Mouse (Mus musculus) heart, adult 9 months (tissue): ENCODE data around the gene Hk1.

ENCODE experiments used
- DNase-seq, 2 experiments: peaks; one replicate each; pipeline ENCODE4 v3.0.0; 2022; ENCODE audit warnings: low spot score in 2 of 2

Hk1 gene

DNA sequence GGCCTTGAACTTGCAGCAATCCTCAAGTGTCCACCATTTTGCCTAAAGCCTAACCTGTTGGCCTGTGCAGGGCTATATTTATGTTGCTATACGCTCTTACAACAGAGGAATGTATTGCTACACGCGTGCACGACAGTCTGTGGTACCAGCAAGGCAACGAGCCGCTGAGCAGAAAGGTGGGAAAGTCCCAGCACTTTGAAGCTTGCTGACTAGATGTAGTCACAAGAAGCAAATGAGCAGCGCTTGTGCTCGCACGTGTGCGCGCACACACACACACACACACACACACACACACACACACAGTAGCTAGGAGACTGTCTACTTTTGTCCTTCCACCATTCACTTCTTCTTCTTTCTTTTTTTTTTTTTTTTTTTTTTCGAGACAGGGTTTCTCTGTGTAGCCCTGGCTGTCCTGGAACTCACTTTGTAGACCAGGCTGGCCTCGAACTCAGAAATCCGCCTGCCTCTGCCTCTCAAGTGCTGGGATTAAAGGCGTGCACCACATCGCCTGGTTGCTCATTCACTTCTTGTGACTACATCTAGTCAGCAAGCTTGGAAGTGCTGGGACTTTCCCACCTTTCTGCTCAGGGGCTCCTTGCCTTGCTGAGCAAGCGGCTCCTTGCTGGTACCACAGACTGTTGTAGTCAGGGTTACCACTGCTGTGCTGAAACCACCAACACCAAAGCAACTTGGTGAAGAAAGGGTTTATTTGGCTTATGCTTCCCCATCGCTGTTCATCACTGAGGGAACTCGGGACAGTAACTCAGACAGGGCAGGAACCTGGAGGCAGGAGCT, 102.0 kb downstream of the Hk1 start:
- DNase-seq, result no peak

DNA sequence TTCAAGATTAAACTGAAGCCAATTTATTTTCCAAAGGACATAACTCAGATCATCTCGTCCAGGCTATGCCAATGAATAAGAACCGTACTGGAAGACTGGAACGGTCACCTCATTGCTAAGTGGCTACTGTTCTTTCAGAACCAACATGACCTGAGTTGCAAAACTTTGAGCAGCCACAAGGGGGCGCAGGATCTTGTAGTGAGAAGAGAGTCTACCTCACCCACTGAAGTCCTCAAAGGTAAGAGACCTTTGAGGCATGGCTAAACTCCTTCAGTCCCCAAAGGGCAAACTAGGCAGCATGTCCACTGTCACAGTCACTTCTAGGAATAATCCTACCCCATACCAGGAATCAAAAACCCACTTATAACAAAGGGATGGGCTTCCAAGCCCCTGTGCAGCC, 104.5 kb downstream of the Hk1 start:
- DNase-seq, result peak; percentile 38 to 76

DNA sequence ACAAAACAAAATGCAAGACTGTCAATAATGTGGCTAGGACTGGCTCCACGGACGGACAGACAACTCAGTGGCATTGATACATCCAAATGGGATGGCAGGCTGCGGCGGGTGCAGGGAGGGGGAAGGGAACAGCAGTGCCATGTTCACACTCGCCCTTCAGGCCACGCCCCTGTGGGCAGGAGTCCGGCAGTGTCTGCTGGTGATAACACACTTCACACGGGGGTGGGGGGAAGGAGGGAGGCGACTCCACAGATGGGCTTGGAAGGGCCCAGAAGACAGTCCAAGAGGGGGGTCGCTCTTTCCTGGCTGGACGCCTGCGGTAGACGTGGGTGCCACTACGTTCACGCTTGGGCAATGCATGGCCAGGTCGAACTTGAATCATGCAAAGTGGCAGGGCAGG, 110.4 kb downstream of the Hk1 start:
- no peak for DNase-seq

DNA sequence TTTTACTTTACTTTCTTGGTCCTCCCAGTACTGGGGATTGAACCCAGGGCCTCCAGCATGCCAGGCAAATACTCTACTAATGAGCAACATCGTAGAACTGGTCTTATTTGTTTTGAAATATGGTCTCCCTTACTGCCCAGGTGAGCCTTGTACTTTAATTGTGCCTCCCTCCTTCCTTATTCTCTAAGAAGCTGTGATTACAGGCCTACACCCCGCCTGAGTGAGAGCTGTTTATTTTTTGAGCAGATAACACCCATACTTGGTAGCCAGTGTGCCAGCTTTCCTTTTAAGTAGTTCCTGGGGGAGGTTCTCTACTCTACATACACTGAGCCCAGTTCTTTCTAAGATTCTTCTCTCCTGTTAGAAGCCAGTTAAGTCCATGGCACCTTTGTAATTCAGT, 115.4 kb downstream of the Hk1 start:
- DNase-seq, result no peak

DNA sequence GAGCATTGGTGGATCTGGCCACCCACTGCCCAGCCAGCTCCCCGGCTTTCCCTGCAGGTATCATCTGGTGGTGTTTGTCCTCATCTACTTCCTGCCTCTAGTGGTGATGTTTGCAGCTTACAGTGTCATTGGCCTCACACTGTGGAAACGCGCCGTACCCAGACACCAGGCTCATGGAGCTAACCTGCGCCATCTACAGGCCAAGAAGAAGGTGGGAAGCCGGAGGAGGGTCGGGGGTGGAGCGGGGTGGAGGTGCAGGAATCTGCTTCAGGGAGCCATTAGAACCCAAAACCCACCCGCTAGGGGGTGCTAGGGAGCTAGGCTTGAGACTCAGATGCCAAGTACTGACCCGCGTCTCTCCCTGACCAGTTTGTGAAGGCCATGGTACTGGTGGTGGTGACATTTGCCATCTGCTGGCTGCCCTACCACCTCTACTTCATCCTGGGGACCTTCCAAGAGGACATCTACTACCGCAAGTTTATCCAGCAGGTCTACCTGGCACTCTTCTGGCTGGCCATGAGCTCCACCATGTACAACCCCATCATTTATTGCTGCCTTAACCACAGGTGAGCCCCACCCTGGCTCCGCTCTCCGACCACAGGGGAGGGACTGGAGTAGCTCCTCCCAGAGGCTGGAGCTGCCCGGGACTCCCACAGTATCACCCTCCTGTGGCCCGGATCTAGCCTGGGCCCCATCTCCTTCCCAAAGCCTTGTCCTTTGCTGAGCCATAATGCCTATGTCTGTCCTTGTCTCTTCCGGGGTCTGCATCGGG, 118.4 kb downstream of the Hk1 start:
- peak; percentile 19 to 20 for DNase-seq

DNA sequence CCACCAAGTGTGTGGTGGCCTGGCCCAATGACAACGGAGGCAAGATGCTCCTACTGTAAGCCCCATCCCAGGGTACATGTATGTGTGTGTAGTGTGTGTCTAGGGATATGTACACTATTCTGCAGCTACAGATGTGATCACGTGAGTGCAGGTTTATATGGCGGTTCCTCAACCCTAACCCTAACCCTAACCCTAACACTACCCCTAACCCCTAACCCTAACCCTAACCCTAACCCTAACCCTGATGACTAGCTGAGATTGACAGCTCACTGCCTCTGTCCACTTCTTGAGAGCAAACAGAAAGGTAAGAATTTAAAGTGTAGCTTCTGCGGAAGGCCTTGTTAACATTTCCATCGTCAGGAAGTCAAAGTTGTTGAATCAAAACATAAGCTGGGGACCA, 121.4 kb downstream of the Hk1 start:
- no peak for DNase-seq

DNA sequence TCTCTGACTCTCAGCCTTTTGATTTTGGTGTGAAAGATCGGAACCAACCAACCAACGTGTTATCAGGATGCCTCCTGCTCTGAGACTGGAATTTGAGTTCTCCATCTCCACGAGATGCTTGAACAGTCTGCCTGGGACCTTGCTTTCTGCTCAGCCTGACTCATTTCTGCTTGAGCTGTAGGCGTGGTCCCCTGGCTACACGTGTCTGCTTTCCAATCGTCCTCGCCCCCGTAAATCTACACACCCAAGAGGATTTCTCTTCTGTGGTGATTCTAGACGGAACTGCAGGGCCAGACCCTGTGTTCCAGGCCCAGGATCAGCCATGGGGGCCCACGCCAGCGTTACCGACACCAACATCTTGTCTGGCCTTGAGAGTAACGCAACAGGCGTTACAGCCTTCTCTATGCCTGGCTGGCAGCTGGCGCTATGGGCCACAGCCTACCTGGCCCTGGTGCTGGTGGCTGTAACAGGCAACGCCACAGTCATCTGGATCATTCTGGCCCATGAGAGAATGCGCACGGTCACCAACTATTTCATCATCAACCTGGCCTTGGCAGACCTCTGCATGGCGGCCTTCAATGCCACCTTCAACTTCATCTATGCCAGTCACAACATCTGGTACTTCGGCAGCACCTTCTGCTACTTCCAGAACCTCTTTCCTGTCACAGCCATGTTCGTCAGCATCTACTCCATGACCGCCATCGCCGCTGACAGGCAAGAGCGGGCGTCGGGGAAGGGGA, 127.0 kb downstream of the Hk1 start:
- no peak for DNase-seq

DNA sequence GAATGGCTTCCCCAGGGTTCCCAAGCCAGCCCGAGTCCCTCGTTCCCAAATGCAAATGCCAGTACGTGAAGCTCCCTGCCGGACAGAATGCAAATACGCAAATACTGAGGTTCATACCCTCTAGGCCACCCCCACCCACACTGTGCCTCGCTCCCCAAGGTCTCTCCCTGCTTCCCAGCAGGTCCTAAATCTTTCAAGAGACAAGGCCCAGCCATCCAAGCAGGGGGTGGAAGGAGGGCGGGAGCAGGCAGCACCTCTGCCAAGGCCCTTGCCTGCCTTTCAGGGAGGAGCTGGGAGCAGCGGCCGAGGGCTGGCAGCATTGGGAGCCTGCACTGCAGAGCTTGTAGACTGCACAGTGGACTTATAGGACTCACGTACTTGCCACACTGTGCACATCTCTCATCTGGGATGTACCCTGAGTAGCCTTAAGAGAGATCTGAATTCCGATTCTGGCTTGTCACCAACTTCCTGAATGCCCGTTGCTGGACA, 127.7 kb downstream of the Hk1 start, which contains the start of gene Tacr2:
Gene Tacr2, plus strand, starts transcription at position 439 of the 489 bp plus-strand sequence.
- no peak for DNase-seq

DNA sequence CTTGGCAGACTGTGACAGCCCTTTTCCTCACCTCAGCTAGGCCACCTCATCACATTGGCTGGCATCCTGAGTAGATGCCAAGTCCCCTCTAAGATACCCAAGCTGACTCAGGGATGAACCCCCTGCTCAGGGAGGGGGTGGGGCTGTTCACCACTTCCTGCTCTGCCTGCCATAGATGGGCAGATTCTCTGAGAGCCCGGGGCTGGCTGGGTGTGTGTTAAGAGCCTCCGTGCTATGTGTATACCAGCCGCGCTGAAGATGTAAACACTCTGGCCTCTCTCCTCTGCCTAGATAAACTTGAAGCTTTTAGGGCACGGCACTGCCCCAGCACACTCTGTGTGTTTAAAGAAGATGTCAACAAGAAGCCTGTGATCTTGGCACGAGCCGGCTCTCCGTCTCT, 131.9 kb downstream of the Hk1 start:
- DNase-seq, result no peak

DNA sequence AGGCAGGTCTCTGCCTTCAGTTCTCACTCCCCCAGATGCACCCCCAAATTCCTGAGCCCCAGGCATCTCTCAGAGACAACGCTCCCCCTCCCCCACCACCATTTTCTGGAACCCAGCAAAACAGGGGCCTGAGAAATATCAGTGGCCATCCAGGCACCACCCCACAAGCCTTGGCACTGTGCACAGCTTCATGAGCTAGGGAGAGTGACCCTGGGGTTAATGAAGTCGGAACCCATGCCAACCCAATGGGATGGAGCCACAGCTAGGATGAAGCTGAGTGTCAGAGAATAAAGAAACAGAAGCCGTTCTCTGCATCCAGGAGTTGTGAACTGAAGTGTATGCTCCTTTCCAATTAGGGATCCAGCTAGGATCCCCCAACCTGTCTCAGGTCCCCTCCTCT, 132.6 kb downstream of the Hk1 start:
- no peak for DNase-seq

DNA sequence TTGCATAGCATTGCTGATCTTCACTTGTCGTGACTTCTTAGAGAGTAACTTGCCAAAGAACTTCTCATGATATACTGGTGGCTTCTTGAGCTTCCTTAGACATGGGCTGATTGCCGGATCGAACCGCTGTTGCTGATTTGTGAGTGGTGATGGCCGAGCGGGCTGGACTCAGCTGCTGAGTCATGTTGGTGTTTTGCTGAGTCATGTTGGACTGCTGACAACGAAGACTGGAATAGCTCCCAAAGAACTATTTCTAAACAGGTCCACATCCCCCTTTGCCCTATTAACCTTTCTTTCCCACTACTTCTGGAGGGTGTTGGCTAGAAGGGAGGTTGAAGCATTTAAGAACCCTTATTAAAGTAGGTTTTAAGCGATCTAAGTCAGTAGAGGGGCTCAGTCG, 135.6 kb downstream of the Hk1 start:
- no peak for DNase-seq

DNA sequence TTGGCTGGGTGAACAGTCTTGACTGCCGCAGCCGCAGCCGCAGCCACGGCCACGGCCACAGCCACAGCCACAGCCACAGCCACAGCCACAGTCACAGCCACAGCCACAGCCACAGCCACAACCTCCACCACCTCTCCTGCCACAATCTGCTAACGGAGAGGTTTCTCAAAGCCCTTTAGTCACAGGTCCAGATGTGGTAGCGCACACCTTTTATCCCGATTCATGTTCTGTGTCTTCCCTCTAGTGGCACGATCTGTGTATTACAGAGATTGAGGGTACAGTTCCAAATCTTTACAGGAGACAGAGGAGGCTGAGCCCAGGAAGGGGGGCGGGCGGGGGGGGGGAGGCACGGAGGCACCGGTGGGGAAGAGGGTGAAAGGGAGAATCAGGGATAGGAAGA, 136.8 kb downstream of the Hk1 start:
- peak in 1 of 2 experiments; percentile 41 for DNase-seq

DNA sequence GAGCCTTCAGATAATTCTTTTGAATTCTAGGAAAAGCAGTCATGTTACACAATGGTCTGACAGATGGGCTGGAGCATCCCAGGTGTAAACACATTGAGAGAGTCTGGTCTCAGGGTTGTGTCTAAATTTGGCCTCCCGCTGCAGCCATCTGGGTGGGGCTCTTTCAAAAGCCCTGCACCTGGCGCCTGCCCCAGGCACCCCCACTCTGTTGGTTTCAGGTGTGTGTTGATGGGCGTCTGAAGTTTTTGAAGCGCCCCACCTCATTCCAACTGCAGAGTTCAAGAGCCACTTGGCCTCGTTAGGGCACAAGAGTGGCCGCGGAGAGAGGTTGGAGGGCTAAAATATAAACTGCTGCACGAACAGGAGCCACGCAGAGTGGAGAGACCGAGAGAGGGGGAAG, 137.3 kb downstream of the Hk1 start:
- DNase-seq, result no peak

DNA sequence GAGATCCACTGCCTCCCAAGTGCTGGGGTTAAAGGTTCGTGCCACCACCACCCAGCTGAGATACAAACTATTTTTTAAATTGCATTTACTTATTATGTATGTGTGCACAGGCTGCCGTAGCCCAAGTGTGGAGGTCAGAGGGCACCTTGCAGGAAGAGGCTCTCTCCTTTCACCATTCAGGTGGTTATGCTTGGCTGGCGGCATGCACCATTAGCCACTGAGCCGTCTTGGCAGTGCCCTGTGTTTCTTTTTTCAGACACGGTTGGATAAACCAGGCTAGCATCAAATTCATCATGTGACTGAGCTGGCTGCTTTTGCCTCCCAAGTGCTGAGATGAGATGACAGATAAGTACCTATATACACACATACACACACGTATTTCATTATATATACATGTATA, 140.4 kb downstream of the Hk1 start:
- peak in 1 of 2 experiments; percentile 38 for DNase-seq

DNA sequence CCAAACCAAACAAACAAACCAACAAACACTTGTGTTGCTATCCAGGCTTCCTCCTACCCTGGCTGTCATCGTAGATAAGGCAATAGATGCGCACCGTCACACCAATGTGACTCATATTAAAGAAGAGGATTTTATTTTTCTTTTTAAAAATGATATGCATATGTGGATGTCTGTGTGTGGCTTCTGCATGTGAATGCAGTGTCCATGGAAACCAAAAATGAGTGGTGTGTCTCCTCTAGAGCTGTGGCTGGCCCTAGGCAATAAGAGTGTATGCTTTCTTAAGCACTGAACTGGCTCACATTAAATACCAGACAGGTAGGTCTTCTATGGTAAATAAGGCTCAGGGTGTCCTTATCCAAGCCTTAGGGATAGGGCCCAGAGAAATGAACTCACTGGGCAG, 141.0 kb downstream of the Hk1 start:
- DNase-seq, result no peak

DNA sequence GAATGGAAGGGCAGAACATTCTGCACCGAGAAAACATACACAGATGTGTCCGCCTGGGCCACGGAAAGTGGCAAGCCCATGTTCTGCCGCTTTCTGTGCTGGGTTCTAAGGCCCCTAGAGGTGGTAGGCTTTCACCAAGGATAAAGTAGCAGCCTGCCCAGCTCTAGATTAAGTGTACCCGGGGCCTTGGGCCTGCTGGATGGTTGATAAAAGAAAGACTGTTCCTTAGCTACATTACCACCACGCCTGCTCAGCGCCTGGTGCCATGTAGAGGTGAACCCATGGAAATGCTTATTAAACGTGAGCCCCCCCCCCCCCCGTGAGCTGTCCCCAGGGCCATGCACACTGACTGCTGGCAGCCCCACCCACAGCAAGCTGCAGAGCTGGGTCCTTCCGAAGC, 142.5 kb downstream of the Hk1 start:
- no peak for DNase-seq

DNA sequence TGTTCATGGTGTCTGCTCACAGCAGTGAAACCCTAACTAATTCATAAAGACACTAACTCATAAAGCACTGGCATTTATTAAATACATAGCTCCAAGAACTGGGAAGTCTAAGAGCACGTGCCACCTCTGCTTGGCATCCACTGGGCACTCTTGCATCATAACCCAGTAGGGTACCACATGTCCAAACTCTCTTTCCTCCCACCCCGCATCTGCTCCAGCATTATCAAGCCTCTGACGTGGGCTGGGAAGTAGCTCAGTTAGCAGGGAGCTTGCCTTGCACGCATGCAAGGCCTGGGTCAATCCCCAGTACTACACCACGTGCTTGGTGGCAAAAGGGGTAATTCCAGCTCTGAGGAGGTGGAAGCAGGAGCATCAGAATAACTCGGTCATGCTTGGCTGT, 143.5 kb downstream of the Hk1 start:
- DNase-seq, result no peak

DNA sequence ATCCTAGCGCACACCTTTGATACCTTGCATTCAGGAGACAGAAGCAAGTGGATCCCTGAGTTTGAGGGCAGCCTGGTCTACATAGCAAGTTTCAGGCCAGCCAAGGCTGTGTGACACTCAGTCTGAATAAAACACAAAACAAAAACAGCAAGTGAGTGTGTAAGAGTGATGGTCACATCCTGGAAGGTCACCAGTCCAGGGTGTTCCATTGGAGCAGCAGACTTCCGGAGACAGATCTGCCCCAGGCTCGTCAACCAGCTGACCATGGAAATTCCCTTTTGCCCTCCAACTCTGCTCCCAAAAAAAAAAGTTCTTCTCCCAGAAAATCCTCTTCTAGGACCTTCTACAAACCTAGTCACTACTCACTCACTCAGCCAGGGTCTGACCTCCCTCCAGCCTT, 147.9 kb downstream of the Hk1 start:
- DNase-seq, result peak in 1 of 2 experiments; percentile 39

DNA sequence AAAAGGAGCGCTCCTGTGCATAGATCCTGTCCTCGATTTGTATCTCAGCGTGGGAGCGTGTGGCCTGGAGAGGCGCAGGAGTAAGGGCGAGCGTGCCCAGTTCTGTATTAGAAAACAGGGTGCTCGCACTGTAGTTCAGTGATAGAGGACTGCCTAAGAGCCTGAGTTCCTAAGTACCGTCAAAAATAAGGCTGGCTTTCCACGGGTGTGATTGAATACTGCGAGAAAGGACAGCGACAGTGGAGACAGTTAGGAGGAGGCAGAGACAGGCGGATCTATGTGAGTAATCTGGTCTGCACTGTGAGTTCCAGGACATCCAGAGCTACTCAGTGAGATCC, 148.3 kb downstream of the Hk1 start:
- DNase-seq, result no peak

DNA sequence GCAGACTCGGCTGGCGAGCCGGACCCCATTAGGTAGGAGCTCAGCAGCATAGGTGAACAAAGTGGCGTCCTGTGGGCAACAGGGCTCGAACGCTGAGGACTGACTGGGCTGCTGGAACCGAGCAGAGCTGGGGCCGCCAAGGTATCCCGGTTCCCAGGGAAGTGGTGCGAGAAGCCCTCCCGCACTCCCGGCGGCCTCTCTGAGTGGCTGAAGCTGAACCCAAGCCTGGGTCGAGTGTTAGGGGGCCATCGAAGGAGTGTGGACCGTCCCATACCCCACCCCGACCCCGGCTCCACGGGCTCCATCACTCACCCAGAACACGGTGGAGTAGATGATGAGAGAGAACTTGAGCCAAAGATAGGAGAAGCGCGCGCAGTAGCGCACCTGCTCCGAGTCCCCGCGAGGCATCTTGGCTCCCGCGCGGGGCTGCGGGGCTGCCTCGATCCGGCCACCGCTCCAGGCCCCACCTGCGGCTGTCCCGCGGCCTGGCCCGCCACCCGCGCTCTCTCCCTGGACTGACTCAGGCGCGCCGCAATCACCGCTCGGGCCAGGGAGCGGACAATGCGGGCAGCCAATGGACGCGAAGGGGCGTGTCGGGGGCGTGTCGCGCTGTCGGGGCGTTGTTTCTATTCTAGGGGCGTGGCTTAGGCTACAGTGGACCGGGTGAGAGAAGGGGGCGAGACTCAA, 148.9 kb downstream of the Hk1 start, which contains the start of gene Tspan15:
Gene Tspan15, minus strand, starts transcription at position 544 of the 687 bp plus-strand sequence.
- DNase-seq, result peak; percentile 90 to 92

DNA sequence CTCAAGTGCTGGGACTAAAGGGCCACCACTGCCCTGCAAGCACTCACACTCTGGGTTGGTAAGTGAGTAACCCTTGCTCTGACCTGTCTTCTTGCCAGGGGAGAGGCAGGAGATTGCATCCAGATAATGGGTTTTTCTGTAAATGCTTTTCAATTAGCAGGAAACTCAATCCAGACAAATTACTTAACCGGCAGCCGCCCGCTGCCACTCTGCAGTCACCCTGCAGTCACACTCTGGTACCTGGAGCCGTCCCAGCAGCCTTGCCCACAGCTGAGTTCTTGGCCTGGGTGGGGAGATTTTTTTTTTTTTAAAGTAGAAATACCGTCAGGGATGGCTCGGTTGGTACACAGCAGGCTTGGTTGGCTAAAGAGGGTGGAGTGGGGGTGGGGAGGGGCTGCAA, 151.6 kb downstream of the Hk1 start:
- DNase-seq, result no peak

DNA sequence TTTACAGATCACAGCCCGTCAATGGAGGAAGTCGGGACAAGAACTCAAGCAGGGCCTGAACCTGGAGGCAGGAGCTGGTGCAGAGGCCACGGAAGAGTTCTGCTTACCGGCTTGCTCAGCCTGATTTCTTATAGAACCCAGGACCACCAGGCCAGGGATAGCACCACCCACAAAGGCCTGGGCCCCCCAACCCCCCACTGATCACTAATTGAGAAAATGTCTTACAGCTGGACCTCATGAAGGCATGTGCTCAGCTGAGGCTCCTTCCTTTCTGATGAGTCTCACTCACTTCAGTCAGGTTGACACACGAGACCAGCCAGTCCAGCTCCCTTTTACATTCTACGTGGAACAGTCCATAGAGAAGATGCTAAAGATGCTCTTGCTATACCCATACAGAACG, 153.9 kb downstream of the Hk1 start:
- no peak for DNase-seq
